Mouse (Mus musculus) macrophage (primary cell): ENCODE results near the gene Plekhf1. TPM values are rescaled to one million over a fixed set of nuclear protein-coding genes. Genes with fewer than 3 reads are reported as not detected.

Experiments used
- H3K27ac ChIP-seq: fragments of 350-480 bp; formaldehyde crosslinking; 2 replicates; pipeline ENCODE4 v1.9.0; 2021
- H3K36me3 ChIP-seq: fragments of 350-480 bp; formaldehyde crosslinking; 2 replicates; pipeline ENCODE4 v1.9.0; 2021; ENCODE audit errors: inconsistent target
- H3K4me3 ChIP-seq: fragments of 350-480 bp; formaldehyde crosslinking; 2 replicates; pipeline ENCODE4 v1.9.0; 2021; ENCODE audit errors: inconsistent target
- H3K79me2 ChIP-seq: fragments of 350-480 bp; formaldehyde crosslinking; 2 replicates; pipeline ENCODE4 v1.9.0; 2021; ENCODE audit errors: inconsistent target
- WGBS: methylation state at CpG from one replicate; pipeline ENCODE4 v1.1.7; 2026; ENCODE audit warnings: inconsistent platforms; ENCODE audit not compliant: missing documents; 5-methylcytosine and 5-hydroxymethylcytosine counted together
- polyA plus RNA-seq: library from polyadenylated mRNA; stranded (reverse); fragments of 250-400 nt; gene quantifications from 3 replicates; pipeline ENCODE4 v1.2.4, GENCODE M21; 2018; ENCODE audit warnings: inconsistent platforms

Plekhf1 gene
- polyA plus RNA-seq, 1 experiment from 2014 or later = 0.14 TPM

DNA sequence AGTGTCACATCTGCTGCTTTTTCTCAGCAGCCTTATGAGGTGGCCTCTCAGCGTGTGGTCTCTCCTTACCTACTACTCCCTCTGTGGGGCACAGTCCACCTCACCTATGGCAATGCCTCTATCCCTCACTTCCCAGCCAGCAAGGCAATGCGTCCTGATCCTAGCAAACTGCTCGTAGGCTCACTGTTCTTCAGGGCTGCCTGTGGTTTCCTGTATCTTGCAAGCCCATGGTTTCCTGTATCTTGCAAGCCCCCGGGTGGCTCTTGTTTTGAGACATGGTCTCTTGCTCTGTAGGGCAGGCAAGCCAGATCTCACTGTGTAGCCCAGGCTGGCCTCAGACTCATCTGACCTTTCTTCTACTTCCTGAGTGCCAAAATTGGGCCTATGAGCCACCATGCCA, 41.0 kb downstream of the Plekhf1 start:
- peaks cover 34% of the 10 kb centered on the region; the same call in 1 of the 2 replicates for H3K79me2 ChIP-seq
- peaks cover 16% of the 10 kb centered on the region; the same call in 1 of the 2 replicates for H3K36me3 ChIP-seq
- 32% methylated on average over 4 of the region's 4 CpGs for WGBS
- H3K4me3 ChIP-seq = no peak overlapping the region
- H3K27ac ChIP-seq = peak overlapping the region; percentile 74

DNA sequence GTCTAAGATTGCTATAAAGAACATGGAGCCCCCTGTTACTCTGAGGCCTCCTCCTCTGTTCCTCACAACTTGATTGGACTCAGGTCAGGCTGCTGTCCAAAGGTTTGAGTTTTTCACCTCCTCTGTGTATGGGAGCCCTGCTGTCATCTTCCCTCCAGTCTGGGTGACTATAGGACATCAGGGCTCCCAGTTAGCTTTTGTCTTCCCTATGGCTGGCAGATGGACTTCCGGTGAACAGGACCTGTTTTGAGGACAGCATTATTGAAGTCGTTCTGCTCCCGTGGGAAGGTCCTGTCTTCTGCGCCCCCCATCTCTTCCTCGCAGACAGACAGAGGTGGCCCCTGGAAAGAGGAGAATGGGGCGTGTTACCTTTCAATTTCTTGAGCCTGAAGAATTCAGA, 43.0 kb downstream of the Plekhf1 start:
- Histone ChIP-seq H3K27ac (no peak overlapping the region), H3K4me3 (no peak overlapping the region; the same call in 1 of the 2 replicates), H3K36me3 (no peaks in the 10 kb centered on the region), H3K79me2 (peaks cover 34% of the 10 kb centered on the region; the same call in 1 of the 2 replicates)
- 87% methylated on average over 6 of the region's 6 CpGs for WGBS

DNA sequence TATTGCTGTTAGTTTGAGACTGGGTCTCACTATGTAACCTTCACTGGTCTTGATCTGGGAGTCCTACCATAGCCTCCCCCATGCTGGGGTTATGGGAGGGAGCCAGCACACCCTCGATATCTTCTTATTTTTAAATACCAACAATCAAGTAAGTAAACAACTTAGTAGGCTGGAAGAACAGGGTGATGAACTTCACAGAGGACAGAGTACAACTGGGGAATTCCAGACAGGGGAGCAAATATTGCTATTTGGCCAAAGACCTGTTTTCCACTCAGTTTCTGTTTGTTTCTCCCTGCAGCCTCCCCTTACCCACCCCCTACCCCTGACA, 43.4 kb downstream of the Plekhf1 start:
- H3K4me3 ChIP-seq = peak overlapping the region; percentile 61
- WGBS = 18% methylated on average over 1 of the region's 1 CpGs
- H3K79me2 ChIP-seq = peaks cover 34% of the 10 kb centered on the region; the same call in 1 of the 2 replicates
- peak overlapping the region; percentile 63; the same call in 1 of the 2 replicates for H3K27ac ChIP-seq
- H3K36me3 ChIP-seq = no peaks in the 10 kb centered on the region

DNA sequence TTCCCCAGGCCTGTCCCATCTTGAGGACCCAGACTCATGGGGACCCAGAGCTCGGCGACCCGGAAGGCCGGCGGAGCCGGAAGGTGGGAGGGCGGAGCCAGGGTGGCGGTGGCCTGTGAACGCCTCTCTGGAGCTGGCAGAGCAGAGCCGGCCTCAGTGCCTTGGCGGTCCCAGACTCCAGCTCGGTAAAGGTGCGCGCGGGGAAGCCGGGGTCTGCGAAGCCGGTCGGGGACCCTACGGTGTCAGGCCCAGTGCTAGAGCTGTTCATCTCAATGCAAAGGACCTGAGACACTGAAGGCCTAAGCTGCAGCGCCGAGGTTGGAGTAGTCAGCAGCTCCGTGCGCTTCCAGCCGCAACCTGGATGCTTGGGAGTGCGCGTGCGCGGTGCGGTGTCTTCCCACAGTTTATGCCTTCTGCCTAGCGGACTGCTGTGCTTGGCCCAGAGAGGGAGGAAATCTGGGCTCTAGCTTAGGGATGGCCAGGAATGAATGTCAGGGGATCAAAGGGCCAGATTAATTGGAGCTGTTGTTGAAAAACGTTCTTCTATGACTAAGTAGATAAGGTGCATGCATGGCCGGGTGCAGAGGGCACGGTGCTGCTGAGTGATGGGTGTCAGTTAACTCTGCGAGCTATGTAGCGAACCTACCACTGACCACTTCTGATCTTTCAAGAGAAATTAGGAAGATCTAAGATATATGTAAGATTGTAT, 44.0 kb downstream of the Plekhf1 start:
- WGBS = under 1% methylated on average over 36 of the region's 36 CpGs
- Histone ChIP-seq H3K4me3 (peak overlapping the region; percentile 61), H3K79me2 (peaks cover 34% of the 10 kb centered on the region; the same call in 1 of the 2 replicates), H3K36me3 (no peaks in the 10 kb centered on the region), H3K27ac (peak overlapping the region; percentile 63)

DNA sequence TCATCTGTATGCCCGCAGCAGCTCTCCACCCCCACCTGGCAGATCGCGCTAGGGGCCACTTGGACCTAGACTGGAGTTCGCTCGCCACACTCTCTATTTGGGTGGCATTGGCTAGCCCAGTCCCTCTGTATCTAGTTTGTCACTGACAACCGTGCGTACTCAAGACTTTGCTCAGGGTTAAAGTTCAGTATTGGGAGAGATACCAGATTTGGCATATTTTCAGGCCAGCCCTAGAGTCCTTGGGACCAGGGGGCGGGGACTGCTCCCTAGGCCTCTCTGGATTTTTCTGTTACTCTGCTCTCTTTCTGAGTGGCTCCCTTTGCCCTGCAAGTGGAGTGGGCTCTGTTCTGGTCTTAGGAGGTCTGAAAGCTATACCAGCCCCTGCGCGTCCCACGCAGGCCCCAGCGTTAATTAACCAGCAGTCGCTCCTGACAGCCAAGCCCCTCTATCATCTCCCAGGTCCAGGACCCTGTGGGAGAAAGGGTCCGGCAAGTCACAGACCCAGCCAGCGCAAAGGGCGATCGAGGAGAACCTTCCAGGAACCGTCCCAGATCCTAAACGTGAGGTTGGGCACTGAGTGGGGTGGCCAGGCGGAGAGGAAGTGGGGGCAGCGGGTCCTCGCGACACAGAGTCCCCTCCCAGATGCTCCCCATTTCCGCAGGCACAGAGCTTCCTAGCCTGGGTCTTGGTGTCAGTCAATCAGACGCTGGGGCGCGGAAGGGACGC, 44.7 kb downstream of the Plekhf1 start, which contains the start of gene 1600014C10Rik:
Gene 1600014C10Rik (plus strand): TSS at position 256 of the 726 bp plus-strand sequence.
- H3K36me3 ChIP-seq = no peaks in the 10 kb centered on the region
- H3K79me2 ChIP-seq = peaks cover 34% of the 10 kb centered on the region; the same call in 1 of the 2 replicates
- H3K27ac ChIP-seq = peak within 1 kb of the TSS; percentile 63
- H3K4me3 ChIP-seq = peak within 1 kb of the TSS; percentile 61
- 6% methylated on average over 28 of the region's 28 CpGs for WGBS

DNA sequence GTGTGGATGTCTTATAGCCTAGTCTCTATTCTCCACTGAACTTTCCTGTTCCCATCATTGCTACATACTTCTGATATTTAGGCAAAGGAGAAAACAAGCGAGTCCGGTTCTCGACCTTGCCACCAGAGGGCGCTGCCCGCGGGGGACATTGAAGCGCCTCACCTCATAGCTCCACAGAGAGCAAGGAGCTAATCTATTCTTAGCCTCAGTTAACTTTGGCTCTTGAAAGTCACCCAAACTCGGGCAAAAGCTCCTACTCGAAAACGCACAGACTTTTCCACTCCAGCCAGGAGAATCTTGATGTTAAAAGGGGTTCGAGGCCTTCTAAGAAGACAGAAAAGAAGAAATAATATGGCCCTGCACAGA, 45.2 kb downstream of the Plekhf1 start:
- H3K27ac ChIP-seq = peak overlapping the region; percentile 63
- no peaks in the 10 kb centered on the region for H3K36me3 ChIP-seq
- under 1% methylated on average over 11 of the region's 11 CpGs for WGBS
- peaks cover 34% of the 10 kb centered on the region; the same call in 1 of the 2 replicates for H3K79me2 ChIP-seq
- peak overlapping the region; percentile 61; the same call in 1 of the 2 replicates for H3K4me3 ChIP-seq

DNA sequence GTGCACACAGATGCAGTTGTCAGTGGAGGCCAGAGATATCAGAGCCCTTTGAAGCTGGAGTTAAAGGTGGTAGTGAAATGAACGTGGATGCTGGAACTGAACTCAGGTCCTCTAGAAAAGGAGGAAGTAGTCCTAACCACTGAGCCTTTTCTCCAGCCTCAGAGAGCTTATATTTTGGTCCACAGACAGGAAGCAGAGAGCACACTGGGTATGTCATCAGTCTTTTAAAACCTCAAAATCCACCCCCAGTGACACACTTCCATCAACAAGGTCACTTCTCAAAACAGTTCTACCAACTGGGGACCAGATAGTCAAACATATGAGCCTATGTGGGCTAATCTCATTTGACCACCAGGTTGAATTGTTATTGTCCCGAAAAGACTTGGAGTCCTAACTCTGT, 46.5 kb downstream of the Plekhf1 start:
- no peak overlapping the region for H3K27ac ChIP-seq
- H3K4me3 ChIP-seq = no peak overlapping the region
- H3K36me3 ChIP-seq = no peaks in the 10 kb centered on the region
- 48% methylated on average over 2 of the region's 2 CpGs for WGBS
- H3K79me2 ChIP-seq = peaks cover 25% of the 10 kb centered on the region; the same call in 1 of the 2 replicates

DNA sequence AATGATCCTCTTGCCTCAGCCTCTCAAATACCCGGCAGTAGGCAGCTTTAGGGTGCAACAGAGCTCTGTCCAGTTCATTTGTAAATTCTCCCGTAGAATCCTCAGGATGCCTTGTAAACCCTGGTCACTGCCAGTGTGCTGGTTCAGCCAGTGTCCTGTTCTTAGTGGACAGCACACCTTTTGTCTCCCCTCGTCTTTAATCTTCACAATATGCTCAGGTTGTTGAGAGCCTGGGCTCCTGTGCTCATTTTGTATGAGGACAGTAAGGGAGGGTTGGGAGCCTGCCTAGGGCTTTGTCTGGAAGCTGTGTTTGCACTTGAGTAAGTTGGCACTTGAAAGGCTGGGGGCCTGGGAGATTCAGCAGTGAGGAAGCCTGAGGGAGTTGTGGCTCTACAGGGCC, 47.9 kb downstream of the Plekhf1 start:
- Histone ChIP-seq H3K4me3 (no peak overlapping the region), H3K27ac (no peak overlapping the region), H3K36me3 (no peaks in the 10 kb centered on the region), H3K79me2 (peaks cover 10% of the 10 kb centered on the region; the same call in 1 of the 2 replicates)
- WGBS = 92% methylated on average over 3 of the region's 3 CpGs

DNA sequence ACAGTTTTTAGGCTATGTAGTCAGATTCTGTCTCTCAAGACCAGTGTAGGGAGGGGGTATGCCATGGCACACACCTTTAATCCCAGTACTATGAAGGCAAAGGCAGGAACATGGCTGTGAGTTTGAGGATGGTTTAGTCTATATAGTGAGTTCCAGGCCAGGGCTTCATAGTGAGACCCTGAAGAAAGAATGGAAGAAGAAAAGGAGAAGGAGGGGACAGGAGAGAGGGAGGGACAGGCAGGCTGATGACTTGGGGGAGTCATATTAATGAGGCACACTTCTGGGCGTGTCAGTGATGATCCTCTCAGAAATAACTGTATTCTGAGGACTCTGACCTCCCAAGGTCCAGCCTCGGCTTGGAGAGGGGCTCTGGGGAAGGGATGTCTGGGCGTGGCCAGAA, 51.8 kb downstream of the Plekhf1 start:
- Histone ChIP-seq H3K36me3 (no peaks in the 10 kb centered on the region), H3K79me2 (no peaks in the 10 kb centered on the region), H3K4me3 (no peak overlapping the region), H3K27ac (no peak overlapping the region)
- 94% methylated on average over 3 of the region's 3 CpGs for WGBS

DNA sequence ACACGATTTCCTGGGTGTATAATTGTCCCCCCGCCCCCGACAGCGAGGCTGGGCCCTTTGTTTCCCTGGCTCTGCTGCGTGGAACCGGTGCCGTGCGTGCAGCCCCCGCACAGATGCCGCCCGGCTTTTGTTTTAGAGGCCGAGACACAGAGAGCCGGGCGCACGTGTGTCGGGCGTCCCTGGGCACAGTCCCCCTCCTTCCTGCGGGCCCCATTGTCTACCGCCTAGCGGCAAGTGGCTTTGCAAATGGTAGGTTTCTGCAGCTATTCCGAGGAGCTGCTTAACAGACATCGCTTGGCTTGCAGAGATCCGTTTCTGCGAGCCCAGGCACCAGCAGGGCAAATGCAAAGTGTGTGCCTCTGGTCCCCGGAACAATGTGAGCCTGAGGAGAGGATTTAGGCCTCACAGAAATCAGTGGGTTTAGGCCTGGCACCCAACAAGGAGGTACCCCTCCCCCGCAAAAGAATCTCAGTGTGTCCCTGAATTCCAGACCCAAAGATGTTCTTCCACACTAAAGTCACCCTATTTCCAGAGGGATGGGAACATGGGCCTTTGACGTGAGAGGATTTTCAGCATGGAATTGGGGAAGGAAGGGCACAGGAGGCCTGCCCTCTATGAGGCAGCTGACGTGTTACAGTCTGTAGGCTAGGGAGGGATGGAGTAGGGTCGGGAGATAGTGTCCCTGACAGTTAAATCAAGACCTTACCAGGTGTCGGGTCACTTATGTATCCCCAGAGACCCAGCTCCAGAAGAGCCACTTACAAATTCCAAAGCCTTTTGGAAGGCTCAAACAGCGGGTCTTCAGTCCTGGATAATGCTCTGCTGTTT, 53.3 kb downstream of the Plekhf1 start:
- H3K36me3 ChIP-seq = no peaks in the 10 kb centered on the region
- H3K27ac ChIP-seq = no peak overlapping the region
- WGBS = 34% methylated on average over 31 of the region's 31 CpGs
- no peak overlapping the region for H3K4me3 ChIP-seq
- no peaks in the 10 kb centered on the region for H3K79me2 ChIP-seq

DNA sequence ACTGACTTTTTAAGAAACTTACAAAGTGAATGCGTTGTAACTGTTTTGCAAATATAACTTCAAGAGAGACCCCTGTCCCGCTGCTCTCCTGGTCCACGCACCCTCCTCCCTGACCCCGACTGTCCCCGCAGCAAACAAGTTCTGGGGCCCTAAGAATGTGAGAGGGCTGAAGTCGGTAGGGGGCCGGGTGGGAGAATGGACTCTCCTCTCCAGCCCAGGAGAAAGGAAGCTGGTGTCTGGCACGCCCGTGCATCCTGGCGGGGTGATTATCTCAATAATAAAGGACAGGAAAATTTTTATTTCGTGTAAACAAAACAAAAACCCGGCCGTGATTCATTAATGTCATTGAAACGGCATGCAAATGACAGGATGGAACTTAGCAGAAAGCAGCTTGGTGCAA, 53.9 kb downstream of the Plekhf1 start:
- 76% methylated on average over 14 of the region's 14 CpGs for WGBS

DNA sequence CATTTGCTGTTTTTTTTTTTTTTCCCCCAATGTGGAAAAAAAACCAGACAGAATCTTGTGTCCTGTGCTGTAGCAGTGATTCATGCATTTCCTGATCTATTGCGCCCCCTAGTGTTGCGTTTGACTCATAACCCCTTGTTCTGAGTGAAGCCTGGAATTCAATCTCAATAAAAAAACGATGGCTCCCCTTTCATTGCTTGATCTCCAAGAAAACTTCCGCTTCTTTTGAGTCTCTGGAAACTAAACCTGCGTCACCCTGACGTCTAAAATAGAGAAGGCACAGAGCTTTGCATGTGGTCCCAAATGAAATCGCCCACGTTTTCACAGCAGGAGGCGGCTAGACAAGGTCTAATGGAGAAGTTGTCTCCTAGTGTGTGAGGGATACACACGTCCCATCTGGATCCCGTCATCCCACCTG, 60.1 kb downstream of the Plekhf1 start:
- Histone ChIP-seq H3K79me2 (no peaks in the 10 kb centered on the region), H3K4me3 (no peak overlapping the region), H3K36me3 (no peaks in the 10 kb centered on the region), H3K27ac (no peak overlapping the region)
- 19% methylated on average over 11 of the region's 11 CpGs for WGBS

More for the DNA sequence above, 53.9 kb downstream of the Plekhf1 start:
- Histone ChIP-seq H3K36me3 (no peaks in the 10 kb centered on the region), H3K27ac (no peak overlapping the region), H3K4me3 (no peak overlapping the region), H3K79me2 (no peaks in the 10 kb centered on the region)
